Mouse (Mus musculus) liver, postnatal 0 days (tissue): ENCODE results near the gene Ttc23.

Experiments
- CTCF ChIP-seq: sonication (generic); IDR thresholded peaks from 2 replicates; pipeline ENCODE4 v1.5.1; 2016; ENCODE audit warnings: antibody characterized with exemption, low read depth
- EP300 ChIP-seq: IDR thresholded peaks from 2 replicates; pipeline ENCODE4 v1.6.1; 2016; ENCODE audit warnings: antibody characterized with exemption, low read depth, mild to moderate bottlenecking

DNA sequence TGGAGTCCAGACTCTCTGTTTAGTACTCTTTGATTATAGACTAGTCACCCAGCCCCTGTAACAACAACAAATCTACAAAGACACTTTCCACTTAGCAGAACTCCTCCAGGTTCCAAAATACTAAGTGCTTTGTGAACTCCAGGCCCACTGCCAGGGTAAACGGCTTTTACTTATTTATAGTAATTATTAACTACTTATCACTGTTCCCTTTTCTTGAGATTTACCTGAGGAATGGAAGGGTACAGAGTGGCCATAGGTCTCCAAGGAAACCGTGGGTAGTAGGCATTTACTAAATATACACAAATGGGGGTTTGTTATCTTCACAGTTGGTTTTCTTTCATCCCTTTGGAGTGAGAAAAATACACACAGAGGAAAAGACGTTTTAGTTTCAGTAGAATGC lies 41.1 kb downstream of the Ttc23 start:
- TF ChIP-seq CTCF (no peak), EP300 (no peak)
